Mouse (Mus musculus) kidney, postnatal 0 days (tissue): Measurements from ENCODE around the gene Ccno. TPM values are rescaled to one million over a fixed set of nuclear protein-coding genes. Genes with fewer than 3 reads are reported as not detected.

Experiments
- ATAC-seq: fragments of 200-750 bp; cut with Nextera tagmentation; replicated peaks from 2 replicates; pipeline ENCODE4 v1.8.0; 2017; ENCODE audit warnings: low read depth, moderate number of reproducible peaks, moderate TSS enrichment, moderate library complexity; ENCODE audit not compliant: low FRiP score
- DNase-seq: peaks from one replicate; pipeline ENCODE4 v3.0.0-alpha.2; 2016; ENCODE audit warnings: low spot score
- H3K27ac ChIP-seq: fragments of 300-500 bp; sonication (generic); 2 replicates; pipeline ENCODE4 v1.5.1; 2014; ENCODE audit warnings: mild to moderate bottlenecking
- H3K27me3 ChIP-seq: fragments of 300-500 bp; sonication (generic); 2 replicates; pipeline ENCODE4 v1.6.1; 2014; ENCODE audit warnings: low read length, mixed read lengths; ENCODE audit not compliant: insufficient read depth
- H3K36me3 ChIP-seq: fragments of 300-500 bp; sonication (generic); 2 replicates; pipeline ENCODE4 v1.6.1; 2014; ENCODE audit warnings: low read length, mixed read lengths; ENCODE audit not compliant: insufficient read depth
- H3K4me1 ChIP-seq: fragments of 300-500 bp; sonication (generic); replicated peaks from 2 replicates; pipeline ENCODE4 v1.6.1; 2014; ENCODE audit warnings: antibody characterized with exemption, low read length, mixed read lengths; ENCODE audit not compliant: insufficient read depth
- H3K4me2 ChIP-seq: fragments of 300-500 bp; sonication (generic); 2 replicates; pipeline ENCODE4 v1.6.1; 2014; ENCODE audit warnings: mild to moderate bottlenecking, low read length, moderate library complexity, mixed read lengths
- H3K4me3 ChIP-seq: fragments of 300-500 bp; sonication (generic); replicated peaks from 2 replicates; pipeline ENCODE4 v1.5.1; 2014; ENCODE audit warnings: low read depth, low read length
- H3K9ac ChIP-seq: fragments of 300-500 bp; sonication (generic); 2 replicates; pipeline ENCODE4 v1.6.1; 2014; ENCODE audit warnings: low read depth, low read length
- H3K9me3 ChIP-seq: fragments of 300-500 bp; sonication (generic); replicated peaks from 2 replicates; pipeline ENCODE4 v1.6.1; 2016; ENCODE audit warnings: low read length, inconsistent platforms, mixed read lengths
- CTCF ChIP-seq: IDR thresholded peaks from 2 replicates; pipeline ENCODE4 v1.5.1; 2016; ENCODE audit warnings: antibody characterized with exemption, low read depth, mild to moderate bottlenecking, moderate library complexity
- WGBS: fragments of 180-500 bp; shearing (Covaris S2); extraction: QIAGEN DNeasy Blood & Tissue Kit; methylation state at CpG from one replicate; pipeline ENCODE4 v1.1.7; 2014; 5-methylcytosine and 5-hydroxymethylcytosine counted together
- polyA plus RNA-seq: library from polyadenylated mRNA; unstranded; fragments of >200 nt; fragmentation: Nextera tagmentation; extraction: Ambion mirVana; gene quantifications from 2 replicates; pipeline ENCODE4 v1.2.1, GENCODE M21; 2015

Ccno gene
- polyA plus RNA-seq, 1 experiment from 2014 or later, result 0.29 TPM

DNA sequence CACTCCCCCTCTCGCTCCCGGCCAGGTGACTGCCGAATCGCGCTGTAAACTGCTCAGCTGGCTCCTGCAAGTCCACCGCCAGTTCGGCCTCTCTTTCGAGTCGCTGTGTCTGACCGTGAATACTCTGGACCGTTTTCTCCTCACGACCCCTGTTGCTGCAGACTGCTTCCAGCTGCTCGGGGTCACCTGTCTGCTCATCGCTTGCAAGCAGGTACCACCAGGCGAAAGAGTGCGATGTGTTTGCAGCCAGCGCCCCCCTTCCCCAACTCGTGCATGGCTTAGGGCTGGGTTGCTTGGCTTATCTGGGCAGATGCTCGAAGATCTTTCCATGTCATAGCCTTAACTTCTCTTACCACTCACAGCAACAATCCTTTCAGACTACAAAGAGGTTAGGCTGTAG lies 1.3 kb downstream of the Ccno start:
- Histone ChIP-seq H3K4me2 (peak overlapping the region; percentile 99), H3K4me1 (peaks cover 22% of the 10 kb centered on the region), H3K9me3 (no peaks in the 10 kb centered on the region), H3K27ac (no peak overlapping the region), H3K9ac (no peak overlapping the region), H3K27me3 (peaks cover 65% of the 10 kb centered on the region), H3K36me3 (no peaks in the 10 kb centered on the region), H3K4me3 (peak overlapping the region; percentile 16)
- DNase-seq (peak; percentile 16), ATAC-seq (no peak)
- no peak for TF ChIP-seq CTCF
- WGBS, result 1% methylated on average over 19 of the region's 19 CpGs

DNA sequence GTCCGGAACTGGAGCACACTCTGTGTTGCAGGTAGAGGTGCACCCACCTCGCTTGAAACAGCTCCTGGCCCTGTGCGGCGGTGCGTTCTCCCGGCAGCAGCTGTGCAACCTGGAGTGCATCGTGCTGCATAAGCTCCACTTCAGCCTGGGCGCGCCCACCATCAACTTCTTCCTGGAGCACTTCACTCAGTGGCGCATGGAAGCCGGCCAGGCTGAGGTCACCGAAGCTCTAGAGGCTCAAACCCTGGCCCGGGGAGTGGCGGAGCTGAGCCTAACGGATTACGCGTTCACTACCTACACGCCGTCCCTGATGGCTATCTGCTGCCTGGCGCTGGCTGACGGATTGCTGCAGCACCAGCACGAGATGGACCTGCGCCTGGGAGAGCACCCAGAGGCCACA lies 1.9 kb downstream of the Ccno start:
- no peak for ATAC-seq
- H3K4me1 ChIP-seq, result peaks cover 27% of the 10 kb centered on the region
- H3K9me3 ChIP-seq, result no peaks in the 10 kb centered on the region
- peak overlapping the region; percentile 99 for H3K4me2 ChIP-seq
- WGBS, result 1% methylated on average over 23 of the region's 23 CpGs
- H3K9ac ChIP-seq, result no peak overlapping the region
- no peaks in the 10 kb centered on the region for H3K36me3 ChIP-seq
- peaks cover 72% of the 10 kb centered on the region for H3K27me3 ChIP-seq
- 0 out of 2 replicates have a peak overlapping the region, but pooled peaks have one; percentile 5 for H3K4me3 ChIP-seq
- no peak for TF ChIP-seq CTCF
- no peak overlapping the region for H3K27ac ChIP-seq
- peak; percentile 25 for DNase-seq

- 9% methylated on average over 4 of the region's 4 CpGs for WGBS
- DNase-seq (peak; percentile 42), ATAC-seq (no peak)
- no peak overlapping the region for H3K4me3 ChIP-seq
- H3K9me3 ChIP-seq, result no peaks in the 10 kb centered on the region
- H3K27ac ChIP-seq, result no peak overlapping the region
- H3K36me3 ChIP-seq, result no peaks in the 10 kb centered on the region
- no peak overlapping the region for H3K4me2 ChIP-seq
- H3K4me1 ChIP-seq, result peaks cover 27% of the 10 kb centered on the region
- no peak for TF ChIP-seq CTCF
- H3K9ac ChIP-seq, result no peak overlapping the region
- peaks cover 79% of the 10 kb centered on the region for H3K27me3 ChIP-seq
Measured at GRCm38 (mm10) chr13:112990346-112990745, 2.7 kb downstream of the Ccno start.

DNA sequence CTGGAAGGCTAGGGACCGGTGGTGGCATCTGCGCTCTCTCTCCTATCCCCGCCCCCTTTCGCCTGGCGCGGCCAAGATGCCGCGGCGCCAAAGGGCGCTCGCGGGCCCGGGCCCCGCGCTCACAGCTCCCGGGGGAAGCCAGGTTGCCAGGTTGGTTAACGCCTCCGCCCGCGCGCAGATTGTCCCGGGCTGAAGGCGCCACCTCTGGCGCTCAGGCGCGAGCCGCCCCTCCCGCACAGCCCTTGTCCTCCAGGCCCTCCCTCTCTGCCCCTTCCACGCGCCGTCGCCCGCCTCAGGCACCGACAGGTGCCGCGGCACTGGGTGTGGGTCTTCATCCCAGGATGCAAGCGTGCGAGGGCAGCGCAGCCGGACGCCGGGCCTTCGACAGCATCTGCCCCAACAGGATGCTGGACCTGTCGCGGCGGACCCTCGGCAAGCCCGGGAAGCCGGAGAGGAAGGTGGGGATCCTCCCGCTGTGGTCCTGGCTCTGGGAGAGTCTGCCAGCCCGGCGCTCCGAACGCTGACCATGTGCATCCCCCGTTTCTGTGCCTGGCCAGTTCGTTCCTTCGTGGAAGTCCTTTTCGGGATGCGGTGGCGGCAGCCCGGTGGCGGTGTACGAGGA lies 6.0 kb downstream of the Ccno start, which contains the start of gene Mcidas:
Mcidas (plus strand) TSS at position 315 of the 622 bp plus-strand sequence.
- ATAC-seq (peak; percentile 50), DNase-seq (peak; percentile 9)
- no peaks in the 10 kb centered on the region for H3K36me3 ChIP-seq
- no peaks in the 10 kb centered on the region for H3K9me3 ChIP-seq
- no peak within 1 kb of the TSS for H3K27ac ChIP-seq
- peaks cover 28% of the 10 kb centered on the region for H3K4me1 ChIP-seq
- peak within 1 kb of the TSS; percentile 56 for H3K4me2 ChIP-seq
- peaks cover 81% of the 10 kb centered on the region for H3K27me3 ChIP-seq
- under 1% methylated on average over 45 of the region's 63 CpGs for WGBS
- TF ChIP-seq CTCF, result no peak
- H3K4me3 ChIP-seq, result peak within 1 kb of the TSS; percentile 36
- no peak within 1 kb of the TSS for H3K9ac ChIP-seq

GRCm38 (mm10) chr13:112994191-112994590 lies 6.6 kb downstream of the Ccno start:
- DNase-seq, result peak; percentile 74
- Histone ChIP-seq H3K4me2 (peak overlapping the region; percentile 56), H3K9me3 (no peaks in the 10 kb centered on the region), H3K27me3 (peaks cover 80% of the 10 kb centered on the region), H3K36me3 (no peaks in the 10 kb centered on the region), H3K9ac (no peak overlapping the region), H3K4me3 (peak overlapping the region; percentile 36), H3K4me1 (peaks cover 27% of the 10 kb centered on the region), H3K27ac (no peak overlapping the region)
- TF ChIP-seq CTCF, result peak; percentile 73
- under 1% methylated on average over 25 of the region's 25 CpGs for WGBS
- peak; percentile 37 for ATAC-seq

GRCm38 (mm10) chr13:112996407-112996806 lies 8.8 kb downstream of the Ccno start:
- H3K4me3 ChIP-seq, result no peak overlapping the region
- ATAC-seq (no peak), DNase-seq (no peak)
- no peaks in the 10 kb centered on the region for H3K36me3 ChIP-seq
- WGBS, result 34% methylated on average over 4 of the region's 4 CpGs
- H3K9me3 ChIP-seq, result no peaks in the 10 kb centered on the region
- TF ChIP-seq CTCF, result no peak
- peaks cover 18% of the 10 kb centered on the region; the same call in 1 of the 2 replicates for H3K4me1 ChIP-seq
- H3K27ac ChIP-seq, result no peak overlapping the region
- peaks cover 71% of the 10 kb centered on the region for H3K27me3 ChIP-seq
- H3K4me2 ChIP-seq, result no peak overlapping the region
- H3K9ac ChIP-seq, result no peak overlapping the region
